Mouse (Mus musculus) small intestine, adult 2 months (tissue): ENCODE measurements around the gene Asxl1.

Experiments
- CTCF ChIP-seq: fragments of 200-500 bp; IDR thresholded peaks from 2 replicates; pipeline ENCODE4 v1.5.1; 2012; ENCODE audit warnings: low read depth, mild to moderate bottlenecking, control low read depth, inconsistent platforms, low read length, moderate library complexity, mixed read lengths; ENCODE audit not compliant: insufficient replicate concordance, insufficient read length; ENCODE audit errors: extremely low read depth
- POLR2A ChIP-seq: fragments of 200-500 bp; IDR thresholded peaks from 2 replicates; pipeline ENCODE4 v1.6.1; 2012; ENCODE audit warnings: low read depth, mild to moderate bottlenecking, control low read depth, inconsistent platforms, low read length, moderate library complexity

GRCm38 (mm10) chr2:153404882-153405281, 59.3 kb downstream of the Asxl1 start:
- TF ChIP-seq CTCF (no peak), POLR2A (no peak)
